Mouse (Mus musculus) urinary bladder, postnatal 25 days (tissue): Measurements from ENCODE around the gene Rundc3a.

Experiments used
- DNase-seq: peaks from one replicate; pipeline ENCODE4 v3.0.0; 2022; ENCODE audit warnings: low spot score

Rundc3a gene

DNA sequence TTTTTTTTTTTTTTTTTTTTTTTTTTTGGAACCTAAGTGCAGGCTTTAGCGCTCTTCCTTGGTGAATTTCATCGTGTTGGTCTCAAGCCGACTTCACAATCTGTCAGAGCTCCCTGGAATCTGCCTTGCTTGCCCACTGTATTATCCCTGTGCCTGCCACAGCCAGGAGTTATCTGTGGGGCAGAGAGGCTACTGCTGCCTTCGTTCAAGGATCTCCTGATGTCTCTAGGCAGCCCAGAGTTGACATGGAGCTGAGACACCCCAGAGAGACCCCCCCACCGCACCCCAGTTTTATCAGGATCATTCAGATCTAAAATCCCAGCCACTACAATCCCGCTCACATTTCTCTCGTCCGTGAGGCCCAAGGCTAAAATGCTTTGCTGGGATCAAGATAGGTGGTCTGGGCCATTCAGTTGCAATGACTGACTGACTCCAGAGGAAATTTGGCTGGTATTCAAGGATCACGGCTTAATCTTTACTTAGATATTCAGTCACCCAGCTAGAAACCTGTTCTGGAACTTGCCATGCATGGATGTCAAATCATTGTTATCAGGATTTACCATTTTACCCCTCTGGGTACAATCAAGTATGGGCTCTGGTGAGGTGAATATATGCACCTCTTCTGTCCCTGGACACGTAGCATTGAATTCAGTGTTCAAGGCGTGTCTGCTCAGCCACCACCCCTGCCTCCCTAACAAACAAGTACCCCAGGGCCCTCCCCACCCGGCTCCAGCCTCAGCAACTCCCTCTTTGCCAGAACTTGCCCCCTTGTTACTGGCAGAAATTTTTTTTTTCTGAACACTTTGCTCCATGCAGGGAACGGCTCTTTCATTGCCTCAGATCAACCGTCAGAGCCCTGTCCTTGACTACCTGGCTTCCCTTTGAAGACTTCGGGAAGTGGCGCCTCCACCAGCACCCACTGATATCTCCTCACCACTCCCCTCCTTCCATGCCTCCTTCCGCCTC is 56.1 kb downstream of the Rundc3a start:
- DNase-seq = no peak
